Mouse (Mus musculus) layer of hippocampus, adult 9-11 months (tissue): ENCODE results near the gene Tlcd2.

Source experiments
- DNase-seq: peaks from one replicate; pipeline ENCODE4 v3.0.0; 2022

The Tlcd2 gene

GRCm38 (mm10) chr11:75467512-75468215 is 6.1 kb downstream of the Tlcd2 start:
- DNase-seq = no peak

GRCm38 (mm10) chr11:75468410-75468809 is 6.9 kb downstream of the Tlcd2 start:
- no peak for DNase-seq

DNA sequence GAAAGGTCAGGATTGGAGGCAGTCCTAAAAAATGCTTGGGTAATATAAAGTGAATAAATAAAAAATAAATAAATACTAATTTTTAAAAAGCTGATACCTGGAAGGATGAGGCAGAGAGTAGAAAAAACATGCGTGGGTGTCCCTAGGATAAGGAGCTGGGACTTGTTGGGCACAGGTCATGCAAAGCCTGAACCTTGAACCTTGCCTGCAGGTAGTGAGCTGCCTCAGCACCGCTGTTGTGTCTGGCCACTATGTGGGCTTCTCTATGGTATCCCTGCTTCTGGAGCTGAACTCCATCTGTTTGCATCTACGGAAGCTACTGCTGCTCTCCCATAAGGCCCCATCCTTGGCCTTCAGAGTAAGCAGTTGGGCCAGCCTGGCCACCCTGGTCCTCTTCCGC is 7.7 kb downstream of the Tlcd2 start:
- no peak for DNase-seq

GRCm38 (mm10) chr11:75470675-75471074 is 9.2 kb downstream of the Tlcd2 start:
- no peak for DNase-seq

- no peak for DNase-seq
Measured at GRCm38 (mm10) chr11:75472469-75473081, 11.1 kb downstream of the Tlcd2 start.

DNA sequence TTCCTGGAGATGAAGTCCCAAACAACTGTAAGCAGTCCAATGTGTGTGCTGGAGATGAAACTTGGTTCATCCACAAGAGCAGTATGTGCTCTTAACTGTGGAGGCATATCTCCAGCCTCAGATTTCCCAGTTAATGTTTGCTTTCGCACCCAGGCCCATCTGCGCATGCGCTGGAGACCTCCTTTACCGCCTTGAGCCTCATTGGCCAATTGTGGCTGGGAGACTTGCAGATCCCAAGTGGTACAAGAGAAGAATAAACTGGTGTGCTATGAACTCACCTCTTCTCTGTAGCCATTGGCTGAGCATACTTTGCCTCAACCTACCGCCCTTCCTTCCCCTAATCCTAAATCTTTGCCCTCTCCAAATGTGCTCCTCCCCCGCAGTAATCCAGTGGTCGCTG is 11.9 kb downstream of the Tlcd2 start:
- no peak for DNase-seq

DNA sequence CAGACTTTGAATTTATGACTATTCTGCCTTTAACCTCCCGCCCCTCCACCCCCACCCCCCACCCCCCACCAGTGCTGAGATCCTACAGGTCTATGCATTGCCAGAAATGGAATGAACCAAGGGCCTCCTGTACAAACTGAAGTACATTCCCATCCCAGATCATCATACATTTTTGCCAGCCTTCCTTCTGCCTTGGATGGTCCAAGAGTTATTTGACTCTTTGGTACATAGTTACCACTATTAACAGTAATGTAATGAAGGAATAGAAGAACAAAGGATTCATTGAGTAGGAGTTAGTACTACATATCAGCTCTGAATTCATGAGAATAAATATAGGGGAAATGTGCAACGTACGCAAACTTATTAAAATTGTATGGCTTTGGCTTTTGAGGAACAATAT is 24.7 kb downstream of the Tlcd2 start:
- no peak for DNase-seq

- peak; percentile 98 for DNase-seq
Measured at GRCm38 (mm10) chr11:75486601-75487285, 25.2 kb downstream of the Tlcd2 start, which contains the start of gene Prpf8. Prpf8 (plus strand) TSS chr11:75486816.

- DNase-seq = no peak
Measured at GRCm38 (mm10) chr11:75487496-75487895, 26.0 kb downstream of the Tlcd2 start.

DNA sequence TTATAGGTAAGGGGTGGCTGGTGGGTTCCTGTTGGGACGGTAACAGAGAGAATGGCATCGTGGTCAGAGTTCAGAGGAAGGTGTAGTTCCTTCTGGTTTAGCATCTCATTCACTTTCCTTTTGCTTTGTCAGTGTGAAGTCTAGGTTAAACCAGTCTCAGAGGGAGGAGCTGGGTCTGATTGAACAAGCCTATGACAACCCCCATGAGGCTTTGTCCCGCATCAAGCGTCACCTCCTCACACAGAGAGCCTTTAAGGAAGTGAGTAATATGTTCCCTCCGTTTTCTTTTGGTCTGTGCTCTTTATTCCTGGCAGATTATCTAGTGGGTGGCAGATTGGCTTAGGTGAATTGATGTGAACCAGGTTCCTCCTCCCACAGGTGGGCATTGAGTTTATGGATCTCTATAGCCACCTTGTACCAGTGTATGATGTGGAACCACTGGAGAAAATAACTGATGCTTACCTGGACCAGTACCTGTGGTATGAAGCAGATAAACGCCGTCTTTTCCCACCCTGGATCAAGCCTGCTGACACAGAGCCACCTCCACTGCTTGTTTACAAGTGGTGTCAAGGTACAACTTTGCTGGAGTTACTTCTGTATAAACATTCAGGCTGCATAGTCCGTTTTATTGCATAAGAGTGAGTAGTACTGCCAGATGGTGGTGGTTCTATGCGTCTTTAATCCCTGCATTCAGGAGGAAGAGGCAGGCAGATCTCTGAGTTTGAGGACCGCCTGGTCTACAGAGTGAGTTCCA is 33.0 kb downstream of the Tlcd2 start:
- DNase-seq = no peak

GRCm38 (mm10) chr11:75498126-75498525 is 36.6 kb downstream of the Tlcd2 start:
- no peak for DNase-seq

GRCm38 (mm10) chr11:75508162-75508561 is 46.6 kb downstream of the Tlcd2 start:
- DNase-seq = no peak

DNA sequence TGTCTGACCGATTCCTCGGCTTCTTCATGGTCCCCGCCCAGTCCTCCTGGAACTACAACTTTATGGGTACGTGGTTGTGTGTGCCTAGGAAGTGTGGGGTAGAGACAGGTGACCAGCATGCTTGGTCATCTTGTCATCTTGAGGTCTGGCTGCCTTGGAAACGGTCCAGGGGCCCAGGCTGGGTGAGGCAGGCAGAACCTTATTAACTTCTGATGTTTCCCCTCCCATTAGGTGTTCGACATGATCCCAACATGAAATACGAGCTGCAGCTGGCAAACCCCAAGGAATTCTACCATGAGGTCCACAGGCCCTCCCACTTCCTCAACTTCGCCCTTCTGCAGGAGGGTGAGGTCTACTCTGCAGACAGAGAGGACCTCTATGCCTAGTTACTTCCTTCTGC is 47.4 kb downstream of the Tlcd2 start:
- DNase-seq = no peak

GRCm38 (mm10) chr11:75509741-75510626 is 48.5 kb downstream of the Tlcd2 start, which contains the start of gene Rilp:
Rilp (plus strand) TSS chr11:75510094.
- DNase-seq = peak; percentile 45

- peak; percentile 91 for DNase-seq
Measured at GRCm38 (mm10) chr11:75510627-75510993, 49.1 kb downstream of the Tlcd2 start.

DNA sequence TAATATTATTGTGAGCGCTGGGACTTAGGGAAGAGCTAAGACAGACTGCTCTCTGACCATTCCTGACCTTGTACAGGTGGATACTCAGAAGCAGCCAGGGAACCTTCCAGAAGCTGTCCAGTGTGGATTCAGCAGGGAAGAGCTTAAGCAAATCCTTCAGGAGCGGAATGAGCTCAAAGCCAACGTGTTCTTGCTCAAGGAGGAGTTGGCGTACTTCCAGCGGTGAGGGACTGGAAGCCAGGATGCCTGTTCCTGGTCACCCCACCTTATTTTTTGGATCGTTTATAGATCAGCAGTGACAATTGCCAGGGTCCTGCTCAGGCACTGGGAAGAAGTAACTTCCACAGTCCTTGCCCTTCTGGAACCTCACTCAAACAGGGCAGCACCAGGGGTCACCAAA is 49.7 kb downstream of the Tlcd2 start:
- DNase-seq = no peak

- DNase-seq = no peak
Measured at GRCm38 (mm10) chr11:75512301-75513018, 50.9 kb downstream of the Tlcd2 start.

GRCm38 (mm10) chr11:75513336-75513735 is 51.8 kb downstream of the Tlcd2 start, which contains the start of gene Scarf1:
Scarf1 (plus strand) TSS chr11:75513540.
- no peak for DNase-seq

DNA sequence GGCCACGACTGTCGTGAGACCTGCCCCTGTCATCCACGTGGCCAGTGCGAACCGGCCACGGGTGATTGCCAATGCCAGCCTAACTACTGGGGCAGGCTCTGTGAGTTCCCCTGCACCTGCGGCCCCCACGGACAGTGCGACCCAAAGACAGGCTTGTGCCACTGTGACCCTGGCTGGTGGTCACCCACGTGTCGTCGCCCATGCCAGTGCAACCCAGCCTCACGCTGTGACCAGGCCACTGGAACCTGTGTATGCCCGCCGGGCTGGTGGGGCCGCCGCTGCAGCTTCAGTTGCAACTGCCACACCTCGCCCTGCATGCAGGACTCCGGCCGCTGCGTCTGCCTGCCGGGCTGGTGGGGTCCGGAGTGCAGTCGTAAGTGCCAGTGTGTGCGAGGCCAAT is 53.7 kb downstream of the Tlcd2 start:
- DNase-seq = no peak

- DNase-seq = no peak
Measured at GRCm38 (mm10) chr11:75519834-75520633, 58.5 kb downstream of the Tlcd2 start.
